Mouse (Mus musculus) bone marrow macrophage, adult 2 months (primary cell): ENCODE measurements around the gene Vldlr.

Experiments
- CTCF ChIP-seq: IDR thresholded peaks from 2 replicates; pipeline ENCODE4 v1.5.1; 2012; ENCODE audit warnings: low read depth, mild to moderate bottlenecking, low read length, moderate library complexity
- POLR2A ChIP-seq: IDR thresholded peaks from 2 replicates; pipeline ENCODE4 v1.6.1; 2012; ENCODE audit warnings: mild to moderate bottlenecking, low read depth, low read length, borderline replicate concordance

GRCm38 (mm10) chr19:27218561-27219262 lies 2.4 kb downstream of the Vldlr start:
- TF ChIP-seq POLR2A (no peak), CTCF (no peak)
